ENCODE assay signal across 7 mouse cellular contexts in the genomic region with DNA sequence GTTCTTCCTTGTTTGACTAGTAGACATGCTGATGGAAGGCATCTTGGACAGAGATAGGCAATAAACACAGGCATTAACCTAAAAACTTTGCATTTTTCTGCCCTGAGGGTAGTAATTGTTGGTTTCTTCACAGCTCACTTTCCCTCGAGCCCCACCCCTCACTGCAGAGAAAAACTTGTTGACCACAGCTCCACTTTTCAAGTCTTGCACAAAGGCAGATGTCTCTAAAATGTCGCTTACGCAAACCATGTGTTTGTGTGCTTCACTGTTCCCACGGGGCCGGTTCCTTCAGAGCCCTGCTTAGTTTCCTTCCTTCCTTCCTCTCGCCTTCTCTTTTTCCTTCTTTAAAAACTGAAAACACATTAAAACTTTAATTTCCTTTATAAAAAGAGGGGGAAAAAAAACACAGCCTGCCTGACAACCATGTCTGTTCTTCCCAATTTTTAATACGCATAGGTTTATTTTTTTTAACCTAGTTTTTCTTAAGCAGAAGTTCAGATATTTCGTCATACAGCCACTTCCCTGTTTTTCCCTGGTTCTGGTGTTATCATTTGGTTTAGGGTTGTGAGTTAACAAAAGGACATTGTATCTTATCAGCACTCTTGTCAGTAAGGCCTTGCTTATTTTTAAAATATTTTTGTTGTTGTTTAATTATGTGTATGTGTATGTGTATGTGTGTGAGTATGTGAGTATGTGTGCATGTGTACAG.
DNase-seq lines count a peak whose midpoint lies in the region; ATAC-seq lines count a peak whose summit lies in the region.

No protein-coding gene starts in this region.

- H3K9ac ChIP-seq in midbrain, embryonic 13.5 days (replicated peaks), result no peak overlapping the region

- H3K36me3 ChIP-seq in limb, embryonic 10.5 days, result no peaks in the 10 kb centered on the region
- no peaks in the 10 kb centered on the region for H3K36me3 ChIP-seq in midbrain, embryonic 13.5 days

- peak; percentile 60 for DNase-seq in CD4-positive helper T cell, adult 2 months (ENCODE audit: low read depth, low spot score)
- DNase-seq in MEL-GATA-1-ER (ENCODE audit: extremely low read depth, low read depth), result peak; percentile 69
- peak; percentile 13 for DNase-seq in gastrocnemius, postnatal 10 days
- DNase-seq in limb, embryonic 10.5 days (ENCODE audit: low spot score), result peak; percentile 33
- DNase-seq in neural tube, embryonic 10.5 days (ENCODE audit: extremely low spot score, low spot score), result no peak

- H3K4me3 ChIP-seq in limb, embryonic 10.5 days, result no peak overlapping the region
- no peak overlapping the region for H3K4me3 ChIP-seq in midbrain, embryonic 13.5 days (replicated peaks)

- H3K27me3 ChIP-seq in limb, embryonic 10.5 days (ENCODE audit: low read depth, poor library complexity, severe bottlenecking), result no peaks in the 10 kb centered on the region
- H3K27me3 ChIP-seq in midbrain, embryonic 13.5 days, result no peaks in the 10 kb centered on the region

- H3K27ac ChIP-seq in limb, embryonic 10.5 days, result no peak overlapping the region
- H3K27ac ChIP-seq in midbrain, embryonic 13.5 days, result no peak overlapping the region

- ATAC-seq in monocyte, adult 5-6 weeks (replicated peaks; ENCODE audit: insufficient number of reproducible peaks, low FRiP score, low TSS enrichment, poor library complexity, severe bottlenecking), result peak; percentile 81
- ATAC-seq in midbrain, embryonic 13.5 days, result no peak

- no peaks in the 10 kb centered on the region for H3K9me3 ChIP-seq in limb, embryonic 10.5 days (replicated peaks)
- no peaks in the 10 kb centered on the region for H3K9me3 ChIP-seq in midbrain, embryonic 13.5 days

- no peak overlapping the region for H3K4me2 ChIP-seq in midbrain, embryonic 13.5 days (replicated peaks)

- 55% methylated on average over 8 of the region's 8 CpGs for WGBS in limb, embryonic 10.5 days
- WGBS in midbrain, embryonic 13.5 days, result 76% methylated on average over 8 of the region's 8 CpGs

- peaks cover 17% of the 10 kb centered on the region for H3K4me1 ChIP-seq in limb, embryonic 10.5 days
- 0 out of 2 replicates have a peak, but pooled peaks cover 3% of the 10 kb centered on the region for H3K4me1 ChIP-seq in midbrain, embryonic 13.5 days (replicated peaks)
